Mouse (Mus musculus): ENCODE data around the gene Pdzrn3. TPM values are rescaled to one million over a fixed set of nuclear protein-coding genes. Genes with fewer than 3 reads are reported as not detected.

Pdzrn3 gene
- polyA plus RNA-seq, 1 experiment = 13.8 TPM

DNA sequence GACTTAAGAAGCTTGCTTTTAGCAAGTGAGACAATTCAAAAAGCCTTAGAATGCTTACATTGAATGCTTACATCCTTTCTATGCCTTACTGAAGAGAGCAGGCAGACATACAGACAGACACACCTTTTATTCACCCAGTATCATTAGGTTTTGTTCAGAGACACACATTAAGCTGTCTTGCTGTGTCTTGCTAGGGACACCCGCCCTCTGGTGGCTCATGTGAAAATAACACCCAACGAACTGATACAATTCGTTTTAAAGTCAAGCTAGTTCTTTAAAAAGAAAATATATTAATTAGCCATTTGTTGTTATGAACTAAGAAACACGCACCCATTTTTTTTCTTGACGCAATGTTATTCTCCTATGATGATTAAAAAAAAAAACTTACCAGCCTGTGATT, 180.1 kb downstream of the Pdzrn3 start:
- Histone ChIP-seq H3K4me3 (no peak overlapping the region), H3K79me2 (ENCODE audit: control insufficient read depth, insufficient read depth) (no peaks in the 10 kb centered on the region), H3K27me3 (ENCODE audit: control insufficient read depth, insufficient read depth, insufficient read length) (no peaks in the 10 kb centered on the region), H3ac (ENCODE audit: control insufficient read depth, insufficient read length) (no peak overlapping the region), H3K36me3 (ENCODE audit: control insufficient read depth, insufficient read depth) (no peaks in the 10 kb centered on the region), H3K4me2 (ENCODE audit: low read depth) (no peak overlapping the region)
- TF ChIP-seq SRF (IDR thresholded peaks at IDR 0.05; ENCODE audit: control insufficient read depth, insufficient read length, low read depth) (no peak), POLR2A (IDR thresholded peaks at IDR 0.05; ENCODE audit: insufficient read length, low read depth) (no peak), E2F4 (IDR thresholded peaks at IDR 0.05; ENCODE audit: insufficient read depth) (no peak), MYOG (IDR thresholded peaks at IDR 0.05; ENCODE audit: control insufficient read depth in 1 of 3, insufficient read depth in 1 of 3, insufficient read length in 2 of 3, low read depth in 2 of 3) (no peak), REST (IDR thresholded peaks at IDR 0.05; ENCODE audit: insufficient read depth, insufficient read length) (no peak), MYOD1 (IDR thresholded peaks at IDR 0.05; ENCODE audit: control insufficient read depth in 1 of 3, insufficient read length in 2 of 3, low read depth in 2 of 3) (no peak), CEBPB (IDR thresholded peaks at IDR 0.05; ENCODE audit: insufficient read depth, poor library complexity, severe bottlenecking) (no peak), POLR2AphosphoS2 (IDR thresholded peaks at IDR 0.05; ENCODE audit: insufficient read length, low read depth) (no peak), TCF12 (IDR thresholded peaks at IDR 0.05; ENCODE audit: insufficient read depth, poor library complexity, severe bottlenecking) (no peak), USF1 (IDR thresholded peaks at IDR 0.05; ENCODE audit: low read depth) (no peak), TCF3 (IDR thresholded peaks at IDR 0.05; ENCODE audit: insufficient read length, low read depth) (no peak), MAX (IDR thresholded peaks at IDR 0.05; ENCODE audit: low read depth) (no peak)

DNA sequence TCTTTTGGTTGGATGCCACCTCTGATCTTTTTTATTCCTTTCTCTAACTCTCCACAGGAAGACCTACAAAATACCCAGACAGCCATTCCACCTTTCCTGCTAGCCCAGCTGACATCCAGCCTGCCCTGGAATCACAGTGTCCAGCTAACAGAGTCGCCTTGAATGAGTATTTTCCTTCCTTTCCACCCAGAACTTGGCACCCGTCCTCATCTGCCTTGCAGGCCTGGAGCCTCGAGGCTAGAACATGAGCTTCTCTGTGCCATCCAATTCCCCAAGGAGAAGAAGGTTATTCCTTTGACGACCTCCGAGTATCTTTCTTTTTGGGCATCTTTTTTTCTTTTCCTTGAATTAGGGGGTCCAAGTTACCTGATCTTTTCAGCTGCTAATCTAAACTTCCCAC, 181.8 kb downstream of the Pdzrn3 start:
- Histone ChIP-seq H3K4me3 (no peak overlapping the region), H3K27me3 (ENCODE audit: control insufficient read depth, insufficient read depth, insufficient read length) (no peaks in the 10 kb centered on the region), H3K79me2 (ENCODE audit: control insufficient read depth, insufficient read depth) (no peaks in the 10 kb centered on the region), H3ac (ENCODE audit: control insufficient read depth, insufficient read length) (no peak overlapping the region), H3K4me2 (ENCODE audit: low read depth) (no peak overlapping the region), H3K36me3 (ENCODE audit: control insufficient read depth, insufficient read depth) (no peaks in the 10 kb centered on the region)
- no peak for TF ChIP-seq POLR2A (IDR thresholded peaks at IDR 0.05; ENCODE audit: insufficient read length, low read depth)
- TF ChIP-seq POLR2AphosphoS2 (IDR thresholded peaks at IDR 0.05; ENCODE audit: insufficient read length, low read depth) = no peak
- no peak for TF ChIP-seq REST (IDR thresholded peaks at IDR 0.05; ENCODE audit: insufficient read depth, insufficient read length)
- no peak for TF ChIP-seq USF1 (IDR thresholded peaks at IDR 0.05; ENCODE audit: low read depth)
- no peak for TF ChIP-seq MYOD1 (IDR thresholded peaks at IDR 0.05; ENCODE audit: control insufficient read depth in 1 of 3, insufficient read length in 2 of 3, low read depth in 2 of 3)
- TF ChIP-seq MYOG (IDR thresholded peaks at IDR 0.05; ENCODE audit: control insufficient read depth in 1 of 3, insufficient read depth in 1 of 3, insufficient read length in 2 of 3, low read depth in 2 of 3) = no peak
- TF ChIP-seq SRF (IDR thresholded peaks at IDR 0.05; ENCODE audit: control insufficient read depth, insufficient read length, low read depth) = no peak
- TF ChIP-seq MAX (IDR thresholded peaks at IDR 0.05; ENCODE audit: low read depth) = no peak
- no peak for TF ChIP-seq CEBPB (IDR thresholded peaks at IDR 0.05; ENCODE audit: insufficient read depth, poor library complexity, severe bottlenecking)
- TF ChIP-seq TCF3 (IDR thresholded peaks at IDR 0.05; ENCODE audit: insufficient read length, low read depth) = no peak
- TF ChIP-seq E2F4 (IDR thresholded peaks at IDR 0.05; ENCODE audit: insufficient read depth) = no peak
- TF ChIP-seq TCF12 (IDR thresholded peaks at IDR 0.05; ENCODE audit: insufficient read depth, poor library complexity, severe bottlenecking) = no peak

DNA sequence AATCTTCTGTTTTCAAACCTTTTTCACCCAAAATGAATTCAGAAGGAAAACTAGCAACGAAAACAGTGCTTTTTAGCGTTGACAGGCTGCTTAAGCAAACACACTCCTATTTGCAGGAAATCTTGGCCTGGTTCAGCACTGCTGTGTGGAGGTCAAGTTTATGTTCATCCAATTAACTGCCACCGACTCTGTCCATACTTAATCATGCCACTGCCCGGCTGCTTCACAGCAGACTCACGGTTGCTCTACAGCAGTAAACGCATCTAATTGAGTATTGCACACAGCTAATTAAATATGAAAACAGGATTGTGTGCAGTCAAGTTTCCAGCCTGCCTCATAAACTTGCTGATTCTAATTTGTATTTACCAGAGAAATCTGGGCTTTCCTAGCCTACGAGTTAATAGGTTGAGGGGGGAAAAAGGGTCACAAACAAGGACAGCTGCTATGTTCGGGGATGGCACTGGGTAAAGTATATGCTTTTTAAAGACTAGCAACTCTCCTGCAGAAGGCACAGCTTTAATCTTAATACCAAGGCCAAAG, 183.2 kb downstream of the Pdzrn3 start:
- no peaks in the 10 kb centered on the region for H3K36me3 ChIP-seq (ENCODE audit: control insufficient read depth, insufficient read depth)
- no peak for TF ChIP-seq POLR2AphosphoS2 (IDR thresholded peaks at IDR 0.05; ENCODE audit: insufficient read length, low read depth)
- no peak for TF ChIP-seq CEBPB (IDR thresholded peaks at IDR 0.05; ENCODE audit: insufficient read depth, poor library complexity, severe bottlenecking)
- H3ac ChIP-seq (ENCODE audit: control insufficient read depth, insufficient read length) = no peak overlapping the region
- H3K4me2 ChIP-seq (ENCODE audit: low read depth) = no peak overlapping the region
- H3K4me3 ChIP-seq = no peak overlapping the region
- no peaks in the 10 kb centered on the region for H3K79me2 ChIP-seq (ENCODE audit: control insufficient read depth, insufficient read depth)
- H3K27me3 ChIP-seq (ENCODE audit: control insufficient read depth, insufficient read depth, insufficient read length) = no peaks in the 10 kb centered on the region

DNA sequence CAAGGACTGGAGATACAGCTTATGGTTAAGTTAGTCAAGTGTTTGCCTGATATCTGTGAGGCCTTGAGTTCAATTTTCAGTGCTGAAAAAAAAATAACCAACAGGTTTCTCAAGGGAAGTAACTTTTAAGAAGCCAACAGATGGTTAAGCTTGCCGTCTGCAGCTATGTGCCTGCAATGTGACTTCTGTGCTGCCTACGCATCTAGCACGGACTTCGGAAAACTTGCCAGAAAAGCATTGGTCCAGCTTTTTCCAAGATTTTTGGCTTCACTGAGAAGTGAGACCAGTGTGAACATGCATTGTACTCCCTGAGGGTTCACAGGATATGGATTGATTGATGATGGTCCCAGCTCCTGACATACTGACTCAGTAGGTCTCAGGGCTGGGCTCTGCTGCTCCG, 186.1 kb downstream of the Pdzrn3 start:
- H3K79me2 ChIP-seq (ENCODE audit: control insufficient read depth, insufficient read depth) = no peaks in the 10 kb centered on the region
- no peak overlapping the region for H3K4me2 ChIP-seq (ENCODE audit: low read depth)
- no peak overlapping the region for H3ac ChIP-seq (ENCODE audit: control insufficient read depth, insufficient read length)
- no peak overlapping the region for H3K4me3 ChIP-seq
- TF ChIP-seq POLR2A (IDR thresholded peaks at IDR 0.05; ENCODE audit: insufficient read length, low read depth) = no peak
- no peak for TF ChIP-seq MAX (IDR thresholded peaks at IDR 0.05; ENCODE audit: low read depth)
- no peak for TF ChIP-seq TCF3 (IDR thresholded peaks at IDR 0.05; ENCODE audit: insufficient read length, low read depth)
- TF ChIP-seq REST (IDR thresholded peaks at IDR 0.05; ENCODE audit: insufficient read depth, insufficient read length) = no peak
- TF ChIP-seq TCF12 (IDR thresholded peaks at IDR 0.05; ENCODE audit: insufficient read depth, poor library complexity, severe bottlenecking) = no peak
- TF ChIP-seq USF1 (IDR thresholded peaks at IDR 0.05; ENCODE audit: low read depth) = no peak
- no peak for TF ChIP-seq SRF (IDR thresholded peaks at IDR 0.05; ENCODE audit: control insufficient read depth, insufficient read length, low read depth)
- no peak for TF ChIP-seq MYOD1 (IDR thresholded peaks at IDR 0.05; ENCODE audit: control insufficient read depth in 1 of 3, insufficient read length in 2 of 3, low read depth in 2 of 3)
- TF ChIP-seq POLR2AphosphoS2 (IDR thresholded peaks at IDR 0.05; ENCODE audit: insufficient read length, low read depth) = no peak
- TF ChIP-seq CEBPB (IDR thresholded peaks at IDR 0.05; ENCODE audit: insufficient read depth, poor library complexity, severe bottlenecking) = no peak
- no peak for TF ChIP-seq E2F4 (IDR thresholded peaks at IDR 0.05; ENCODE audit: insufficient read depth)
- TF ChIP-seq MYOG (IDR thresholded peaks at IDR 0.05; ENCODE audit: control insufficient read depth in 1 of 3, insufficient read depth in 1 of 3, insufficient read length in 2 of 3, low read depth in 2 of 3) = no peak
- no peaks in the 10 kb centered on the region for H3K36me3 ChIP-seq (ENCODE audit: control insufficient read depth, insufficient read depth)
- no peaks in the 10 kb centered on the region for H3K27me3 ChIP-seq (ENCODE audit: control insufficient read depth, insufficient read depth, insufficient read length)

DNA sequence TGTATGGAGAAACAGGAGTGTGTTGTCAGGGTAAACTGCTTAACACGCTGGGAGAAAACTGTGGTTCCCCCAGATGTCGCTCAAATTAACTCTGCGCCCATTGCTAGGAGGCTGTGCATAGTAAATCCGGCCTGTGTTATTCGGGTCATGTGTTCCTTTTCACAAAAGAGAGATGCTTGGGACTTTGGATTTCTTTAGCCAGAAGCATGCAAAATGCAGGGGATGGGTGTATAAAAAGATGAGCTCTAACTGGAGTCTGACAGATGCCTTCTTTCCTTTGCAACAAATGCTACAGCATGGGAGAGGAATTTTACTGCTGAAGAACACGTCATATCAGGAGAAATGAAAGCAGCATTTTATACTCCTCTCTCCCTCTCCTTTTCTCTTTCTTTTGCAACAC, 190.4 kb downstream of the Pdzrn3 start:
- no peak overlapping the region for H3K4me3 ChIP-seq
- no peak overlapping the region for H3ac ChIP-seq (ENCODE audit: control insufficient read depth, insufficient read length)
- no peaks in the 10 kb centered on the region for H3K27me3 ChIP-seq (ENCODE audit: control insufficient read depth, insufficient read depth, insufficient read length)
- no peaks in the 10 kb centered on the region for H3K79me2 ChIP-seq (ENCODE audit: control insufficient read depth, insufficient read depth)
- TF ChIP-seq MAX (IDR thresholded peaks at IDR 0.05; ENCODE audit: low read depth) (no peak), CEBPB (IDR thresholded peaks at IDR 0.05; ENCODE audit: insufficient read depth, poor library complexity, severe bottlenecking) (no peak), MYOD1 (IDR thresholded peaks at IDR 0.05; ENCODE audit: control insufficient read depth in 1 of 3, insufficient read length in 2 of 3, low read depth in 2 of 3) (no peak), TCF3 (IDR thresholded peaks at IDR 0.05; ENCODE audit: insufficient read length, low read depth) (no peak)
- no peaks in the 10 kb centered on the region for H3K36me3 ChIP-seq (ENCODE audit: control insufficient read depth, insufficient read depth)
- no peak overlapping the region for H3K4me2 ChIP-seq (ENCODE audit: low read depth)
